Mouse (Mus musculus) heart, adult 2 months (tissue): Measurements from ENCODE around the gene Defb6. TPM values are rescaled to one million over a fixed set of nuclear protein-coding genes. Genes with fewer than 3 reads are reported as not detected.

Experiments
- DNase-seq, 2 experiments: peaks; one replicate each; pipeline ENCODE4 v3.0.0; 2021
- H3K27ac ChIP-seq: fragments of 200-600 bp; 2 replicates; pipeline ENCODE4 v1.8.1; 2022
- H3K27me3 ChIP-seq: fragments of 200-500 bp; 2 replicates; pipeline ENCODE4 v1.6.1; 2012; ENCODE audit warnings: mild to moderate bottlenecking, low read length, inconsistent platforms, mixed read lengths; ENCODE audit not compliant: control insufficient read depth, insufficient read depth
- H3K36me3 ChIP-seq: fragments of 200-500 bp; 2 replicates; pipeline ENCODE4 v1.6.1; 2012; ENCODE audit warnings: low read length, inconsistent platforms; ENCODE audit not compliant: control insufficient read depth, insufficient read depth
- H3K4me1 ChIP-seq: fragments of 200-500 bp; 2 replicates; pipeline ENCODE4 v1.6.1; 2011; ENCODE audit warnings: low read length; ENCODE audit not compliant: control insufficient read depth, insufficient read depth
- H3K4me3 ChIP-seq: fragments of 200-600 bp; 2 replicates; pipeline ENCODE4 v1.8.1; 2022
- H3K79me2 ChIP-seq: fragments of 200-500 bp; replicated peaks from 2 replicates; pipeline ENCODE4 v1.6.1; 2012; ENCODE audit warnings: mild to moderate bottlenecking, inconsistent platforms, low read length, moderate library complexity, mixed read lengths; ENCODE audit not compliant: control insufficient read depth, insufficient read depth
- H3K9ac ChIP-seq: fragments of 200-500 bp; 2 replicates; pipeline ENCODE4 v1.6.1; 2012; ENCODE audit warnings: low read depth, mild to moderate bottlenecking, control low read depth, inconsistent platforms, low read length, mixed read lengths
- CTCF ChIP-seq: fragments of 200-600 bp; IDR thresholded peaks from 2 replicates; pipeline ENCODE4 v1.8.1; 2022; ENCODE audit warnings: antibody characterized with exemption, mild to moderate bottlenecking, moderate library complexity
- EP300 ChIP-seq: fragments of 200-500 bp; IDR thresholded peaks from 2 replicates; pipeline ENCODE4 v1.6.1; 2011; ENCODE audit warnings: low read depth, low read length, control low read depth; ENCODE audit not compliant: insufficient read depth
- POLR2A ChIP-seq: fragments of 200-500 bp; IDR thresholded peaks from 2 replicates; pipeline ENCODE4 v1.6.1; 2011; ENCODE audit warnings: mild to moderate bottlenecking, low read depth, low read length, control low read depth; ENCODE audit not compliant: insufficient read depth
- WGBS: fragments of 180-500 bp; shearing (Covaris S2); methylation state at CpG from one replicate; pipeline ENCODE4 v1.1.7; 2018; 5-methylcytosine and 5-hydroxymethylcytosine counted together
- intact Hi-C: fragments of 180-260 bp; cut with DNase I; formaldehyde crosslinking; loops from one replicate; pipeline ENCODE4 v1.15.1; 2025
- long read RNA-seq: library from polyadenylated mRNA; stranded (forward); transcript quantifications from one replicate; pipeline ENCODE4 v2.0.0, GENCODE M21; 2021
- polyA plus RNA-seq: library from polyadenylated mRNA; depleted of rRNA; stranded (reverse); fragments of >200 nt; gene quantifications from 2 replicates; pipeline ENCODE4 v1.2.3, GENCODE M21; 2012; rRNA removed
- total RNA-seq, 2 experiments: library from RNA; stranded (reverse); gene quantifications; 2 replicates each; pipeline ENCODE4 v1.2.3; 2021

The Defb6 gene
- total RNA-seq (not detected), polyA plus RNA-seq (not detected in 2 replicates)
- long read RNA-seq, result 0 reads

GRCm38 (mm10) chr8:19225161-19225560 lies at the start of gene Defb6:
Gene Defb6, plus strand, starts transcription at chr8:19225478.
- intact Hi-C loops, result no loop called here
- no peaks in the 10 kb centered on the region for H3K79me2 ChIP-seq
- no peaks in the 10 kb centered on the region for H3K4me1 ChIP-seq
- TF ChIP-seq POLR2A, result no peak
- TF ChIP-seq CTCF, result no peak
- TF ChIP-seq EP300, result no peak
- H3K27ac ChIP-seq, result no peak within 1 kb of the TSS
- H3K27me3 ChIP-seq, result no peaks in the 10 kb centered on the region
- no peak within 1 kb of the TSS for H3K9ac ChIP-seq
- 49% methylated on average over 1 of the region's 1 CpGs for WGBS
- DNase-seq, result no peak
- no peaks in the 10 kb centered on the region for H3K36me3 ChIP-seq
- H3K4me3 ChIP-seq, result no peak within 1 kb of the TSS

- no peak overlapping the region for H3K4me3 ChIP-seq
- H3K27me3 ChIP-seq, result no peaks in the 10 kb centered on the region
- WGBS, result 81% methylated on average over 1 of the region's 1 CpGs
- TF ChIP-seq CTCF, result no peak
- TF ChIP-seq POLR2A, result no peak
- no peak for TF ChIP-seq EP300
- H3K9ac ChIP-seq, result no peak overlapping the region
- H3K4me1 ChIP-seq, result no peaks in the 10 kb centered on the region
- no peak overlapping the region for H3K27ac ChIP-seq
- no peaks in the 10 kb centered on the region for H3K79me2 ChIP-seq
- no peaks in the 10 kb centered on the region for H3K36me3 ChIP-seq
- intact Hi-C loops, result no loop called here
- DNase-seq, result no peak
Observed at GRCm38 (mm10) chr8:19238101-19238500, 12.8 kb downstream of the Defb6 start.

- WGBS, result 70% methylated on average over 2 of the region's 2 CpGs
- no peak for DNase-seq
- no peaks in the 10 kb centered on the region for H3K36me3 ChIP-seq
- H3K4me1 ChIP-seq, result no peaks in the 10 kb centered on the region
- no peak within 1 kb of the TSS for H3K9ac ChIP-seq
- intact Hi-C loops, result no loop called here
- TF ChIP-seq EP300, result no peak
- TF ChIP-seq POLR2A, result no peak
- TF ChIP-seq CTCF, result no peak
- H3K4me3 ChIP-seq, result no peak within 1 kb of the TSS
- no peaks in the 10 kb centered on the region for H3K79me2 ChIP-seq
- H3K27me3 ChIP-seq, result no peaks in the 10 kb centered on the region
- H3K27ac ChIP-seq, result no peak within 1 kb of the TSS
Observed at GRCm38 (mm10) chr8:19239616-19240015, 14.3 kb downstream of the Defb6 start, which contains the start of gene Defb46. Gene Defb46, plus strand, starts transcription at chr8:19239916.

GRCm38 (mm10) chr8:19247280-19247679 lies 22.0 kb downstream of the Defb6 start, which contains the start of gene Defb5:
Gene Defb5, plus strand, starts transcription at chr8:19247580.
- Histone ChIP-seq H3K4me1 (no peaks in the 10 kb centered on the region), H3K27me3 (no peaks in the 10 kb centered on the region), H3K27ac (no peak within 1 kb of the TSS), H3K9ac (no peak within 1 kb of the TSS), H3K4me3 (no peak within 1 kb of the TSS), H3K79me2 (no peaks in the 10 kb centered on the region), H3K36me3 (no peaks in the 10 kb centered on the region)
- 83% methylated on average over 5 of the region's 5 CpGs for WGBS
- DNase-seq, result no peak
- intact Hi-C loops, result no loop called here
- TF ChIP-seq POLR2A (no peak), EP300 (no peak), CTCF (no peak)

- DNase-seq, result no peak
- TF ChIP-seq CTCF (no peak), POLR2A (no peak)
- no peaks in the 10 kb centered on the region for H3K27me3 ChIP-seq
- intact Hi-C loops, result no loop called here
- no peaks in the 10 kb centered on the region for H3K36me3 ChIP-seq
- H3K9ac ChIP-seq, result no peak overlapping the region
- no peaks in the 10 kb centered on the region for H3K79me2 ChIP-seq
- H3K4me1 ChIP-seq, result no peaks in the 10 kb centered on the region
- no peak overlapping the region for H3K4me3 ChIP-seq
- H3K27ac ChIP-seq, result no peak overlapping the region
Observed at GRCm38 (mm10) chr8:19258136-19258535, 32.9 kb downstream of the Defb6 start.

GRCm38 (mm10) chr8:19259667-19260066 lies 34.4 kb downstream of the Defb6 start:
- Histone ChIP-seq H3K27ac (no peak overlapping the region), H3K79me2 (no peaks in the 10 kb centered on the region), H3K27me3 (no peaks in the 10 kb centered on the region), H3K4me1 (no peaks in the 10 kb centered on the region), H3K9ac (no peak overlapping the region), H3K4me3 (no peak overlapping the region), H3K36me3 (no peaks in the 10 kb centered on the region)
- 35% methylated on average over 3 of the region's 3 CpGs for whole genome bisulfite sequencing
- TF ChIP-seq POLR2A (no peak), CTCF (no peak), EP300 (no peak)
- intact Hi-C loops, result no loop called here
- DNase-seq, result no peak

Other genes with a start within 250 kb of the Defb6 start
- not detected for gene Defb40, start 247.2 kb upstream of the Defb6 start, total RNA-seq
- gene Defb40, start 247.2 kb upstream of the Defb6 start, polyA plus RNA-seq, result not detected in 2 replicates
- not detected for gene Defb37, start 234.4 kb upstream of the Defb6 start, total RNA-seq
- gene Defb37, start 234.4 kb upstream of the Defb6 start, polyA plus RNA-seq, result not detected in 2 replicates
- gene Defb38, start 198.9 kb upstream of the Defb6 start, total RNA-seq, result not detected
- not detected in 2 replicates for gene Defb38, start 198.9 kb upstream of the Defb6 start, polyA plus RNA-seq
- gene Defb39, start 160.7 kb upstream of the Defb6 start, total RNA-seq, result not detected
- not detected in 2 replicates for gene Defb39, start 160.7 kb upstream of the Defb6 start, polyA plus RNA-seq
- not detected for gene Defb12, start 110.6 kb upstream of the Defb6 start, total RNA-seq
- gene Defb12, start 110.6 kb upstream of the Defb6 start, polyA plus RNA-seq, result not detected in 2 replicates
- not detected for gene Defb34, start 101.7 kb upstream of the Defb6 start, total RNA-seq
- gene Defb34, start 101.7 kb upstream of the Defb6 start, polyA plus RNA-seq, result not detected in 2 replicates
- gene Gm45826, start 84.7 kb upstream of the Defb6 start, total RNA-seq, result not detected
- not detected in 2 replicates for gene Gm45826, start 84.7 kb upstream of the Defb6 start, polyA plus RNA-seq
- gene Defb14, start 31.1 kb upstream of the Defb6 start, total RNA-seq, result not detected
- not detected in 2 replicates for gene Defb14, start 31.1 kb upstream of the Defb6 start, polyA plus RNA-seq
- not detected for gene Defb4, start 26.8 kb upstream of the Defb6 start, total RNA-seq
- gene Defb4, start 26.8 kb upstream of the Defb6 start, polyA plus RNA-seq, result not detected in 2 replicates
- gene Defb46, start 14.4 kb downstream of the Defb6 start, total RNA-seq, result not detected
- gene Defb46, start 14.4 kb downstream of the Defb6 start, polyA plus RNA-seq, result not detected in 2 replicates
- gene Defb5, start 22.1 kb downstream of the Defb6 start, total RNA-seq, result not detected
- not detected in 2 replicates for gene Defb5, start 22.1 kb downstream of the Defb6 start, polyA plus RNA-seq
- gene Defb3, start 67.9 kb downstream of the Defb6 start, total RNA-seq, result not detected
- gene Defb3, start 67.9 kb downstream of the Defb6 start, polyA plus RNA-seq, result not detected in 2 replicates
- not detected for gene Defb8, start 222.1 kb downstream of the Defb6 start, total RNA-seq
- gene Defb8, start 222.1 kb downstream of the Defb6 start, polyA plus RNA-seq, result not detected in 2 replicates